Mouse (Mus musculus) testis, postnatal 14 days (tissue): ENCODE results near the gene Gm12355.
"Not testable (repeated sequence)": the region's sequence is repeated elsewhere in the genome, so short reads cannot be mapped to it uniquely, and the experiment has no call there.

Experiments
- DNase-seq: peaks from one replicate; pipeline ENCODE4 v3.0.0; 2021; ENCODE audit warnings: low spot score

Gene Gm12355

DNA sequence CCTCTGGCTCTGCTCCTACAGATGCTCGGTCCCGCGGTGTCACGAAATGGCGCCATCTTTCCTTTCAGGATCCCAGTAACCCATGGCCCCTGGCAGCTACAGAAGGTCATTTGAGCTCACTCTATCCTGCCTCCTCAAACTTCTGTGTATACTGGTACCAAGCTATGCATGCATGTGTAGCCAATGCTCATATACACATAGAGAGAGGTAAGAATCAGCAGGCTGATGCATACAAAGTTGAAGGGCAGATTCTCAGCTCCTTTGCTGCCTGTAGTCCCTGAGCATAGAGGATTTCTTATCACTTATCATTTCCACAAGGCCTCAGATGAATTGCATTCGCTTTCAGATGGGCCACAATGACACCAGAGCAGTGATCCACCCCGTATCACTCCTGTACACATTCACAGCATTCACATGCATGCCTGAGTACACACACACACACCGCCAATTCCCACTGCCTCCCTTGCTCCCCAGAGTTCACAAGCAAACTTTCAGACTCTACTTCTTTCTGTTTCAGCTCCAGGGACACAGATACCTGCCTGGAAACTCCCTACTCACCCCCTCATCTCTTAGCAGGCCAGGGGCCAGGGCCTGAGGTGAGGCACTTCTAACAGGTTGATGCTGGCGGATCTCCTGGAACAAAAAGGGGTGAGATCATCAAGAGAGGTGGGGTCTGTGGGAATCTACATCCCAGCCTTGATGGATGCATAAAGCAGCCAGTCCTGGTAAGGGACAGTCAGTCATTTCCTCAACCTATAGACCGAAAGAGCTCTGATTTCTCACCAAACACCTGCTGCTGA is at the start of gene Gm12355, which contains the start of gene Gsdma3:
Gene Gm12355, minus strand, starts transcription at position 51 of the 800 bp plus-strand sequence.
Gene Gsdma3, plus strand, starts transcription at position 750 of the 800 bp plus-strand sequence.
- DNase-seq, result no peak

DNA sequence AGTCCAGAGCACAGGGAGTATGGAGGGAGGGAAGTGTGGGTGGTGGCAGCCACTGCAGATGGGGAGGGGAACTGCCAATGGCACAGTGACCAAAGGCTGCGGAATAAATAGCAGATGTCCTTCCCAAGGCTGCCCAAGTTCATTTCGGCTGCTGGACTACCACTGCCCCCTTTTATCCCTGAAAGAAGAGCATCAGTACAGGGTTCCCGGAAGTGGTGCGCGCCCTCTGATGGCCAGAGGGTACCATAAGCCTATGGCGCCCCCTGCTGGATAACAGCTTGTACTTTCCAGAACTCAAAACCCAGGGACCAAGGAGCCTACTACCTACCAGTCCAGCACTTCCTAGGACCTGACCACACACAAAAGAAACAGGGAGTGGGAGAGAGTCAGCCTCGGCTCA is 47.7 kb upstream of the Gm12355 start:
- DNase-seq, result peak; percentile 52

DNA sequence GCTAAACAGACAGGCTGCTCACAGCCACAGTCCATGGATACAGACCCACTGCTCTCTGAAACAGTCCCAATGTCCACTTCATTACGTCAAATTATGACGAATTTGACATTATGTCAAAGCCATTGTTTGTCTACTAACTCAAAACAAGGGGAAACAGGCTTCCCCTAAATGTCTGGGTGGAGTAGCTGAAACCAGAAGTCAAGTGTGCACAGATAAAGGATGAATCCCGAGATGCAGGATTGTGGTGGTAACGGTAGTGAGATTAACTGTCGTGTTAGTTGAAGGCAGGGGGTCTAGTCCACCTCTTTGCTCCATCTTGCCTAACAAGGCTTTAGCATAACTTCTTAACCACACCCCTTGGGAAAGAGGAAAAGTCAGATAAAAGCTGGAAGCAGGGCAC is 47.0 kb upstream of the Gm12355 start:
- DNase-seq, result no peak

DNA sequence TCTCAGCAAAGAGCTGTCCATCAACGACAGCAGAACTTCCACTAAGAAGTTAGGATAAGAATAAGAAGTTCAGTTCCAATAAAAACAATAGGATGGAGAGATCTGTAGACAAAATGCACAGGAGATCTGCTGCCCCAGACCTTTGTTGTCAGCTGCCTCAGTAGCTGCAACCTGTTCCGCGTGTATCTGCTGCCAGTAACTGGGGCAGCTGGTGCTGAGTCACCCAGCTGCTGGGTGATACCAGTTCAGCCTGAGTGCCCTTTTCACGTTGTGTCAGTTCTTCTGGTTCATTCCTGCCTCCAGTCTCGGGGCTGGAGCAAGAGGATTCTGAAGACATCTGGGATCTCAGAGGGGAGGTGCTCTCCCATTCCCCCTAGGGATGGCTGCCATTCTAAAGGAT is 46.4 kb upstream of the Gm12355 start:
- DNase-seq, result no peak

DNA sequence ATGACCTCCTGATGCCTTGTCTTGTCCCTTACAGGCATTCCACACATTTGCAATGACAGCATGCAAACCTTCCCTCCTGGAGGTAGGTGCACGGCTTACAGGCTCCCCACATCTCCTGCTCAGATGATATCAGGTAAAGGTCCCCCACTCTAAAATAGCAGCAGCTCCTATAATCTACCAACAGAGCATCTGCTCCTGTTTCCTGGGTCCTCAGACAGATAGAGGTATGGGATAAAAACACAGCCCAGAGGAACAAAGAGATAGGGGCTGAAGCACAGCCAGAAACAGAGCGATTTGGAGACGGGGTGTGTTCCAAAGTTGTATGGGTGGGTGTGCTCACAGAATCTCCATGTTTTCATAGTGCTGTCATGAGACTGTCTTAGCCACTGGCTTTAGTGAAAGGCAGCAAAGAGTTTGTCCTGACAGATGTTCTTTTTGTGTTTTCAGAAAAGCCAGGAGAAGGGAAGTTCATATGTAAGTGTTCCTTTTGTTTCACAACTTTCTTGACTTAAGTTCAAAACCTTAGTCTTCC is 45.9 kb upstream of the Gm12355 start:
- no peak for DNase-seq

DNA sequence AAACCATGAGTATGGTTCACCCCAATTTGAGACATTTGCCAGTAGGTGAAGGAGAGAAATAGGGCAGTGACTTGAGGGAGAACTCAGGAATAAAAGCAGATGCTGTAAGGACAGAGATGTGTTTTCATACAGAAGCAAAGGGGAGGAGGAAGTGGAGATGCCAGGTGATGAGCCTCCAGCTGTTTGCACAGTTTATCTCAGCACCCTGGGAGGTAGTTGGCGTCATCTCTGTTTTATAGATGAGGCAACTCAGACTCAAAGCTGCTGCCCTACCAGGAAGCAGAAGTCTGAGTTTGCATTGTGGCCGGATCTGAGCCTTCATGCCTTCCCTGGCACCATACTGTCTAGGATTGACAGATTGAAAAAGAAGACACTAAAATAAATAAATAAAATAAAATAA is 43.5 kb upstream of the Gm12355 start:
- DNase-seq, result no peak

DNA sequence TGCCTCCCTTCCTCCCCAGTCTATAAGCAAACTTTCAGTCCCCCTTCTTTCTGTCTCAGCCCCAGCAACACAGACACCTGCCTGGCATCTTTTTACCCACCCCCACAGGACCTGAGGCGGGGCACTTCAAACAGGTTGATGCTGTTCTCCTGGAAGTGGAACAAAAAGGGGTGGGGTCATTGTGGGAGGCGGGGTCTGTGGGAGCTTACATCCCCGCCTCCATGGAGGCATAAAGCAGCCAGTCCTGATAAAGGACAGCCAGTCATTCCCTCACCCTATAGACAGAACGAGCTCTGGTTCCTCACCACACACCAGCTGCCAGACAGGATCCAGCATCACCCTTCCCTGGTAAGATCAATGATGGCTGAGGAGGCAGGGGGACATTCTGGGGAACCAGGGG is 38.6 kb upstream of the Gm12355 start, which contains the start of gene Gsdma:
Gene Gsdma, plus strand, starts transcription at position 261 of the 400 bp plus-strand sequence.
- no peak for DNase-seq

DNA sequence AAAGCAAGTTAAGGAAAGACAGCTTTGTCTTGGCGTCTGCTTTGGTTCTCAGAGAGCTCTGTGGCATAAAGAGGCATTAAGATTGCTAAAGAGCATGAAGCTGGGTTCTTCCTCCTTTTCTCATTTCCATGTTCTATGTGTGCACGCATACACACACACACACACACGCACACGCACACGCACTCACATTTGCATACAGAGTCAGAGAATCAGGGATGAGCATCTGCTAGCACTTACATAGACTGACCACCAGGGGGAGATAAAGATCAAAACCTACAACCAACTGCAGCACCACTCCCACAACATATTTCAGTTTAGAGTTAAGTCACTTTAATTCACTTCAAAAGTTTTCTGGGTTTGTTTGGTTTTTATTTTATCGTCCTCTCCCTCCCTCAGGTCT is 35.1 kb upstream of the Gm12355 start:
- no peak for DNase-seq

DNA sequence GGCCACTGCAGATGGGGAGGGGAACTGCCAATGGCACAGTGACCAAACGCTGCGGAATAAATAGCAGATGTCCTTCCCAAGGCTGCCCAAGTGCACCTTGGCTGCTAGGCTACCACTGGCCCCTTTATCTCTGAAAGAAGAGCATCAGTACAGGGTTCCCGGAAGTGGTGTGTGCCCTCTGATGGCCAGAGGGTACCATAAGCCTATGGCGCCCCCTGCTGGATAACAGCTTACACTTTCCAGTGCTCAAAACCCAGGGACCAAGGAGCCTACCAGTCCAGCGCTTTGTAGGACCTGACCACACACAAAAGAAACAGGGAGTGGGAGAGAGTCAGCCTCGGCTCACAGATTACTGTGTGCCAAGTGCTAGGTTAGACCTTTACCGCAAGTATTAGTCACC is 29.6 kb upstream of the Gm12355 start:
- DNase-seq, result peak; percentile 68

DNA sequence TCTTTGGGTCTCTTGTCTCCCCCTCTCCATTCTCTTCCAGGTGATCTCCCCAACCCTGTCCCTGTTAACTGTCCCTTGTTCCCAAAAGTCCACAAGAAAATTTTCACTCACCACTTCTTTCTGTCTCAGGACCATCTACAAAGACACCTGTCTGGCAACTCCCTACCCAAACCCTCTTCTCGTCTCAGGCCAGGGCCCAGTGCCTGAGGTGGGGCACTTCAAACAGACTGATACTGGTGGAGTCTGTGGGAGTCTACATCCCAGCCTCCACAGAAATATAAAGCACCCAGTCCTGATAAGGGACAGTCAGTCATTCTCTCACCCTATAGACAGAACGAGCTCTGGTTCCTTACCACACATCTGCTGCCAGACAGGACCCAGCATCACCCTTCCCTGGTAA is 21.0 kb upstream of the Gm12355 start, which contains the start of gene Gsdma2:
Gene Gsdma2, plus strand, starts transcription at position 301 of the 400 bp plus-strand sequence.
- DNase-seq, result no peak

DNA sequence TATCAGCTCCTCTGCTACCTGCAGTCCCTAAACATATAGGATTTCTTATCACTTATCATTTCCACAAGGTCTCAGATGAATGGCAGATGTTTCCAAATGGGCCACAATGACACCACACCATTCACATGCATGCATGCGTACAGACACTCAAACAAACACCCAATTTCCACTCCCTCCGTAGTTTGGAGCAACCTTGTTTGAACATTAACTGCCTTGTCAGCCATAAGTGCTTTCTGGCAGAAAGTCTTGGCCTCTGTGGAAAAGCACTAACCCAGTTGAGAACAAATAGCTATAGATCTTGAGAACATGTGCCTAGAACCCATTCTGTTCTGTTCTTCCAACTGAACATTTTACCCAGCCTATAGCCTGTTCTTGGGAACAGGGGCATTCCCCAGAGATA is 20.5 kb upstream of the Gm12355 start:
- no peak for DNase-seq

DNA sequence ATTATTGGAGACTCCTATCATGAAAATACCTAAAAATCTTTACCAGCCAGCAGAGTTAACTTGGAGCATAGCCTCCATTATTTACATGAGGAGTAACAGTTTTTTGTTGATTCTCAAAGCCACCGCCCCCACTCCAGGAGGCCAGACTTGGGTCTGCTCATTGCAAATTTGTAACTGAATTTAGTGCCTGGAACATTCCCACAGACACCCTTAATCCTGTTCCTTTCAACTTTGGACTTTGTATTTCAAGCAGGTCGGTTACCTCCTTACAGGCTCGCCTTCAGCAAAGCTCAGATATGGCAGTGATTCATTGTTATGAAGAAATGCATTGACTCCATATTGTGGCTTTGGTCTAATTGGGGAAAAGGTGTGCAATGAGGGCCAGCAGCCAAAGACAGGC is 19.3 kb upstream of the Gm12355 start:
- no peak for DNase-seq

DNA sequence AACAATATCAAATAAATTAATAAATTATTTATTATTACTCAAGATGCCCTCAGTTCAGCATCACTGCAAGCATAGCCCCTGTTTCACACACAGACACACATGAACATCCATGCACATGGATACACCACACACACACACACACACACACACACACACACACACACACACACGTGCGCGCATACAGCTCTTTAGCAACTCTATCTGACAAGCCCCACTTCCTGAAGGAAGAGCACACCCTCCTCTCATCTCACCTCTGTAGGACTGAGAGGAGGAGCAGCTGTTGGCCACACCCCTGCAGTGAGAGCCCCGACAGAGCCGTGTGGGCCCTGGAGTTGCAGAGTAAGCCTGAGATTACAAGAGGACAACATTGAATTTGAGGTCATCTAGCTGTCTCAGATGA is 14.6 kb upstream of the Gm12355 start:
- no peak for DNase-seq

DNA sequence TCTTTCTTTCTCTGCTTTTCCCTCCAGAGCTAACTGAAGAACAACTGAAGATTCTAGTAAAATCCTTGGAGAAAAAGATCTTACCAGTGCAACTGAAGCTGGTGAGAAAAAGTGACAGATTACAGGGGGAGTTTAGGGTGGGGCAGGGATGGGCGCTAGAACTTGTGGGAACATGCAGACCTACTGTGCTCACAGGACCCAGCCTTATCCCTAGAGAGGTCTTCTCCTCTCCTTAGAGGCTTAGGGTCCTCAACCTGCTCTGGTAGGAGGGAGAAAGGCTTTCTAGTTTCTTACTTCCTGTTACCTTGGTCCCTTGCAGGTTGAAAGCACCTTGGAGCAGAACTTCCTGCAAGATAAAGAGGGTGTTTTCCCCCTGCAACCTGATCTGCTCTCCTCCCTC is 12.0 kb upstream of the Gm12355 start:
- DNase-seq, result no peak

DNA sequence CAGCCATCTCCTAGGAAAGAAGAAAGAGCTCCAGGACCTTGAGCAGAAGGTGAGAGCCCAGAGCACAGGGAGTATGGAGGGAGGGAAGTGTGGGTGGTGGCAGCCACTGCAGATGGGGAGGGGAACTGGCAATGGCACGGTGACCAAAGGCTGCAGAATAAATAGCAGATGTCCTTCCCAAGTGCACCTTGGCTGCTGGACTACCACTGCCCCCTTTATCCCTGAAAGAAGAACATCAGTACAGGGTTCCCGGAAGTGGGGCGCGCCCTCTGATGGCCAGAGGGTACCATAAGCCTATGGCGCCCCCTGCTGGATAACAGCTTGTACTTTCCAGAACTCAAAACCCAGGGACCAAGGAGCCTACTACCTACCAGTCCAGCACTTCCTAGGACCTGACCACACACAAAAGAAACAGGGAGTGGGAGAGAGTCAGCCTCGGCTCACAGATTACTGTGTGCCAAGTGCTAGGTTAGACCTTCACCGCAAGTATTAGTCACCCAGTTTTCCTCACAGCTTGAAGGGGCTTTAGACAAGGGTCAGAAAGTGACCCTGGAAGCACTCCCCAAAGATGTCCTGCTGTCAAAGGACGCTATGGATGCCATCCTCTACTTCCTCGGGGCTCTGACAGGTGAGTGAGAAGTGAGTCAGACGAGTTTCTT is 10.0 kb upstream of the Gm12355 start:
- DNase-seq, result peak; percentile 49

DNA sequence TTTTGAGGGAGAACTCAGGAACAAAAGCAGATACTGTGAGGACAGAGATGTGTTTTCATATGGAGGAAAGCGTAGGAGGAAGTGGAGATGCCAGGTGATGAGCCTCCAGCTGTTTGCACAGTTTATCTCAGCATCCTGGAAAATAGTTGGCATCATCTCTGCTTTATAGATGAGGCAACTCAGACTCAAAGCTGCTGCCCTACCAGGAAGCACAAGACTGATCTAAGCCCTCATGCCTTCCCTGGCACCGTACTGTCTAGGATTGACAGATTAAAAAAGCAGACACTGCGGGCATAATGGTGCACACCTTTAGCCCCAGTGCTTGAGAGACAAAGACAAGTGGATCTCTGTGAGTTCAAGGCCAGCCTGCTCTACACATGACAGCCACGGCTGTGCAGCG is 5.2 kb upstream of the Gm12355 start:
- DNase-seq, result no peak

DNA sequence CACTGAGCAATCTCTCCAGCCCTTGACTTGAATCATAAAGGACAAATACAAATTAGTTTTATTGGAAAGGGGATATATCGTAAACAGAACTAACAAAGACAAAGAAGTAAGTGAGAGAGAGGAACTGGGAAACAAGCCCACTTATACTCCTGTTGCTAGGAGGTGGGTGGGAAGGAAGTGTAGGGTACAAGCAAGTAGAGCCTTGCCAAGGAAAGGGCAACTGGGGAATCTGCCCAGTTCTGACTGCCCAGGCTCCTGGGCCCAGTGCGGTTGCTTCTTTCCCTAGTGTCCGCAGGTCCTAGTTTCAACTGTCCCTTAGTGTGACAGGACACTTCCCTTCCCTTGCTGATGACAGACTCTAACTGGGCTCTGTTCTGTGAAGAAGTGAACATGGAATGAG is 3.2 kb upstream of the Gm12355 start:
- no peak for DNase-seq

DNA sequence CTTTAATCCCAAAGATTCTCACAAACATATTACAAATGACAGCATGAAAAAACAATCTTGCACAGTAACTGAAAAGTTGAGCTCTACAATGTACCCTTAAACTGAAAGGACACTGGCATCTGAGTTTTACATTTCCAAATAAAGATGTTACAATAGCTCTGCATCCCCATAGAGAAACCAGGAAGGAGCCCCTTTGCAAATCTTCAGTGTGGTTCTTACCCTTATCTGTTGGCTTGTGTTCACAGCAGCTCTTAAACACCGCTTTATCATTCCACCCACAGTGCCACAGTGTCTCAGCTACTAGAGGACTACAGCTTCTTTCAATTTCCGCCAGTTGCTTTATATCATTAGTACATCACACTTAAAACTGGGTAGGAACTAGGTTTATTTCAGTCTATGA is 1.1 kb downstream of the Gm12355 start:
- not testable (repeated sequence) for DNase-seq

DNA sequence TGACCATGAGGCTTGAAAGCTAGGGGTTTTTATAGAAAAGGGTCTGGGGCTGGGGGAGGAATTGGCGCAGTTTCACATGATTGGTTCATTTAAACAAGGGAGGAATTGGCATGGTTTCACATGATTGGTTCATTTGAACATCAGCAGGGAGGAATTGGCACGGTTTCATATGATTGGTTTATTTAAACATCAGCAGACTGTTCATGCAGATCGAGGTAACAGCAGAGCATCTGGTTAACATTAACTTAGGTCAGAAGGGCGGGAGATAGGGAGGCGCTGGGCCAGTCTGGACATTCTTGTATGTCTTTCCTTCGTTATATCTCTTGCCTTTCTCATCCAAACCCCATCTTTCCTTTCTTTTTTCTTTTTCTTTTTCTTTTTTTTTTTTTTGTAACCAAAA is 1.5 kb downstream of the Gm12355 start:
- DNase-seq, result not testable (repeated sequence)

DNA sequence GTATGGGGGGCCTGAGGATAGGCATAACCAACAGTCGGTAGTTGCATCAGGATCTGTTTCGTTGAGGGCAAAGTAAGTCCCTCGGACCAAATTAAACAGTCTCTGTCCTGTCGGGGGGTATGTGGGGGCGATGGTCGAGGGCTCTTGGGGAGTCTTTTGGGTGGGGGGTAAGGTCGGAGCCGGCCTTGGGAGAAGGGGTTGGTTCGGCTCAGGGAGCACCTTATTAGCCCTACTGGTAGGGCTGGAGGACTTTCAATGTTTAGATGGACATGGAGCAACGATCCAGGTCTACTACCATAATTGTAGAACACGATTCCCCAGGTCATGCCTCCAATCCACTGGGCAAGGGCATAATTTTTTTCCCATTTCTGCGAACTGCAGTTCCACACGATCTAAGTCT is 4.7 kb downstream of the Gm12355 start:
- DNase-seq, result no peak

DNA sequence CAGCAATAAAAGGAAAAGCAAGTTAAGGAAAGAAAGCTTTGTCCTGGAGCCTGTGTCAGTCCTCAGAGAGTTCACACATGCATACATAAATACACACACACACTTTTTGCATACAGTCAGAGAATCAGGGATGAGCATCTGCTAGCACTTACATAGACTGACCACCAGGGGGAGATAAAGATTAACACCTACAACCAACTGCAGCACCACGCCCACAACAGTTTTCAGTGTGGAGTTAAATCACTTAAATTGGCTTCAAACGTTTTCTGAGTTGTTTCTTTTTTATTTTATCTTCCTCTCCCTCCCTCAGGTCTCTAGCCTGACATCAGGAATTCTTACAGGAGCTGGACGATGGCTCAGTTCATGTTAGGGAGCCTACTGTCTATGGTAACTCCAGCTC is 18.7 kb downstream of the Gm12355 start:
- DNase-seq, result peak; percentile 43

DNA sequence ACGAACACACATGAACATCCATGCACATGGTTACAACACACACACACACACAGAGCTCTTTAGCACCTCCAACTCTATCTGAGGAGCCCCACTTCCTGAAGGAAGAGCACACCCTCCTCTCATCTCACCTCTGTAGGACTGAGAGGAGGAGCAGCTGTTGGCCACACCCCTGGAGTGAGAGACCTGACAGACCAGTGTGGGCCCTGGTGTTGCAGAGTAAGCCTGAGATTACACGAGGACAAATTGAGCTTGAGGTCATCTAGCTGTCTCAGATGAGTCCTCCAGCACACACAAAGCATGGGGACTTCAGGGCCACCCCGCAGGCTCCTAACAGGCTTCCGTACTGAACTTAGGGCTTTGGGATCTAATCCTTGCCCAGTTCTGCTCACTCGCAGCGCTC is 20.6 kb downstream of the Gm12355 start:
- DNase-seq, result peak; percentile 8

DNA sequence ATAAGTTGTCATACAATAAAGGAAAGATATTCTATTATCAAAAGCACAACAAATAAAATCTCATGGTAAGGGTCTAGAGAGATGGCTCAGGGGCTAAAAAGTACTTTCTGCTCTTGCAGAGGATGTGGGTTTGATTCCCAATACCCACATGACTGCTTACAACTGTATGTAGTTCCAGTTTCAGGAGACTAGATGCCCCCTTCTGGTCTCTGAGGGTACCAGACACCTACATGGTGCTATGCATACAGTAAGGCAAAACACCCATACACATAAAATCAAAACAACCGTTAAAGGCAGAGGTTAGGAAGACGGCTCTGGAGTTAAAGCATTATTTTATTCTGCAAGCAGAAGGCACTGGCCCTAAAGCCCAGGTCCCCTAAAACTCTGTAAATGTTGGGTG is 21.5 kb downstream of the Gm12355 start:
- DNase-seq, result no peak
